Mouse (Mus musculus) limb, embryonic 11.5 days (tissue): ENCODE data around the gene Mrs2. TPM values are rescaled to one million over a fixed set of nuclear protein-coding genes. Genes with fewer than 3 reads are reported as not detected.
"Not testable (repeated sequence)": the region's sequence is repeated elsewhere in the genome, so short reads cannot be mapped to it uniquely, and the experiment has no call there.

Experiments
- ATAC-seq: fragments of 200-750 bp; cut with Nextera tagmentation; 2 replicates; pipeline ENCODE4 v1.8.0; 2017; ENCODE audit warnings: low read depth; ENCODE audit not compliant: insufficient number of reproducible peaks, low FRiP score, low TSS enrichment
- DNase-seq: peaks from one replicate; pipeline ENCODE4 v3.0.0-alpha.2; 2015; ENCODE audit warnings: low spot score
- H3K27ac ChIP-seq: fragments of 300-500 bp; sonication (generic); replicated peaks from 2 replicates; pipeline ENCODE4 v1.5.1; 2014; ENCODE audit warnings: low read depth, mild to moderate bottlenecking, low read length
- H3K27me3 ChIP-seq: fragments of 300-500 bp; sonication (generic); 2 replicates; pipeline ENCODE4 v1.6.1; 2014; ENCODE audit warnings: mild to moderate bottlenecking, low read length, mixed read lengths; ENCODE audit not compliant: control insufficient read depth, insufficient read depth
- H3K36me3 ChIP-seq: fragments of 300-500 bp; sonication (generic); 2 replicates; pipeline ENCODE4 v1.6.1; 2014; ENCODE audit warnings: mild to moderate bottlenecking, low read length, moderate library complexity, mixed read lengths; ENCODE audit not compliant: control insufficient read depth, insufficient read depth
- H3K4me1 ChIP-seq: fragments of 300-500 bp; sonication (generic); 2 replicates; pipeline ENCODE4 v1.6.1; 2014; ENCODE audit warnings: low read length, mixed read lengths; ENCODE audit not compliant: control insufficient read depth, insufficient read depth
- H3K4me2 ChIP-seq: fragments of 300-500 bp; sonication (generic); 2 replicates; pipeline ENCODE4 v1.6.1; 2014; ENCODE audit warnings: low read depth, mild to moderate bottlenecking, moderate library complexity; ENCODE audit not compliant: severe bottlenecking
- H3K4me3 ChIP-seq: fragments of 300-500 bp; sonication (generic); 2 replicates; pipeline ENCODE4 v1.5.1; 2014; ENCODE audit warnings: low read depth, low read length
- H3K9ac ChIP-seq: fragments of 300-500 bp; sonication (generic); 2 replicates; pipeline ENCODE4 v1.6.1; 2014; ENCODE audit warnings: mild to moderate bottlenecking, low read length
- H3K9me3 ChIP-seq: fragments of 300-500 bp; sonication (generic); 2 replicates; pipeline ENCODE4 v1.6.1; 2016; ENCODE audit warnings: low read length; ENCODE audit not compliant: control insufficient read depth
- WGBS: fragments of 180-500 bp; shearing (Covaris S2); extraction: QIAGEN DNeasy Blood & Tissue Kit; methylation state at CpG from one replicate; pipeline ENCODE4 v1.1.7; 2014; 5-methylcytosine and 5-hydroxymethylcytosine counted together
- polyA plus RNA-seq: library from polyadenylated mRNA; unstranded; fragments of >200 nt; fragmentation: Nextera tagmentation; extraction: Ambion mirVana; gene quantifications from 2 replicates; pipeline ENCODE4 v1.2.1, GENCODE M21; 2014

Gene Mrs2
- polyA plus RNA-seq, 1 experiment from 2014 or later = 23.4 TPM

GRCm38 (mm10) chr13:24999538-24999937, 20.6 kb downstream of the Mrs2 start:
- Histone ChIP-seq H3K27ac (no peak overlapping the region), H3K4me2 (no peak overlapping the region), H3K4me1 (no peaks in the 10 kb centered on the region), H3K9ac (no peak overlapping the region), H3K27me3 (no peaks in the 10 kb centered on the region), H3K9me3 (no peaks in the 10 kb centered on the region), H3K4me3 (no peak overlapping the region), H3K36me3 (peaks cover 28% of the 10 kb centered on the region)
- no peak for DNase-seq
- WGBS = 88% methylated on average over 2 of the region's 2 CpGs
- ATAC-seq = no peak

- WGBS = 71% methylated on average over 2 of the region's 2 CpGs
Observed at GRCm38 (mm10) chr13:24993160-24993559, 27.0 kb downstream of the Mrs2 start.

GRCm38 (mm10) chr13:24989006-24989405, 31.2 kb downstream of the Mrs2 start:
- no peaks in the 10 kb centered on the region for H3K9me3 ChIP-seq
- H3K27ac ChIP-seq = no peak overlapping the region
- H3K4me3 ChIP-seq = no peak overlapping the region
- no peaks in the 10 kb centered on the region for H3K4me1 ChIP-seq
- 88% methylated on average over 6 of the region's 6 CpGs for whole genome bisulfite sequencing
- no peaks in the 10 kb centered on the region for H3K27me3 ChIP-seq
- H3K4me2 ChIP-seq = no peak overlapping the region
- H3K9ac ChIP-seq = no peak overlapping the region
- DNase-seq = no peak
- no peak for ATAC-seq
- H3K36me3 ChIP-seq = peaks cover 4% of the 10 kb centered on the region; the same call in 1 of the 2 replicates

More at GRCm38 (mm10) chr13:24993160-24993559, 27.0 kb downstream of the Mrs2 start:
- Histone ChIP-seq H3K9ac (no peak overlapping the region), H3K36me3 (peaks cover 28% of the 10 kb centered on the region), H3K4me2 (no peak overlapping the region), H3K27me3 (no peaks in the 10 kb centered on the region), H3K4me3 (no peak overlapping the region), H3K4me1 (no peaks in the 10 kb centered on the region), H3K9me3 (no peaks in the 10 kb centered on the region), H3K27ac (no peak overlapping the region)
- ATAC-seq = no peak
- DNase-seq = no peak

GRCm38 (mm10) chr13:24988391-24988790, 31.8 kb downstream of the Mrs2 start:
- ATAC-seq = no peak
- no peak overlapping the region for H3K4me3 ChIP-seq
- H3K27me3 ChIP-seq = no peaks in the 10 kb centered on the region
- H3K27ac ChIP-seq = no peak overlapping the region
- H3K9ac ChIP-seq = no peak overlapping the region
- no peaks in the 10 kb centered on the region for H3K4me1 ChIP-seq
- H3K9me3 ChIP-seq = no peaks in the 10 kb centered on the region
- DNase-seq = peak; percentile 50
- peaks cover 4% of the 10 kb centered on the region; the same call in 1 of the 2 replicates for H3K36me3 ChIP-seq
- 41% methylated on average over 7 of the region's 7 CpGs for WGBS
- H3K4me2 ChIP-seq = no peak overlapping the region

- Histone ChIP-seq H3K9ac (no peak overlapping the region), H3K4me2 (no peak overlapping the region), H3K4me1 (no peaks in the 10 kb centered on the region), H3K27me3 (no peaks in the 10 kb centered on the region), H3K9me3 (no peaks in the 10 kb centered on the region), H3K27ac (no peak overlapping the region), H3K4me3 (no peak overlapping the region), H3K36me3 (0 out of 2 replicates have a peak, but pooled peaks cover 2% of the 10 kb centered on the region)
- ATAC-seq (no peak), DNase-seq (no peak)
- 91% methylated on average over 2 of the region's 2 CpGs for WGBS
Observed at GRCm38 (mm10) chr13:24985435-24985834, 34.7 kb downstream of the Mrs2 start.

GRCm38 (mm10) chr13:24981031-24981430, 39.1 kb downstream of the Mrs2 start:
- no peak overlapping the region for H3K9ac ChIP-seq
- no peak overlapping the region for H3K27ac ChIP-seq
- ATAC-seq (no peak), DNase-seq (no peak)
- H3K4me1 ChIP-seq = no peaks in the 10 kb centered on the region
- H3K9me3 ChIP-seq = no peaks in the 10 kb centered on the region
- no peaks in the 10 kb centered on the region for H3K27me3 ChIP-seq
- no peaks in the 10 kb centered on the region for H3K36me3 ChIP-seq
- 90% methylated on average over 6 of the region's 6 CpGs for WGBS
- no peak overlapping the region for H3K4me2 ChIP-seq
- H3K4me3 ChIP-seq = no peak overlapping the region

GRCm38 (mm10) chr13:24977820-24978342, 42.3 kb downstream of the Mrs2 start:
- WGBS = 84% methylated on average over 5 of the region's 5 CpGs
- DNase-seq (no peak), ATAC-seq (no peak)
- Histone ChIP-seq H3K9ac (no peak overlapping the region), H3K4me3 (no peak overlapping the region), H3K27me3 (no peaks in the 10 kb centered on the region), H3K4me1 (no peaks in the 10 kb centered on the region), H3K9me3 (no peaks in the 10 kb centered on the region), H3K4me2 (no peak overlapping the region), H3K36me3 (no peaks in the 10 kb centered on the region), H3K27ac (no peak overlapping the region)

GRCm38 (mm10) chr13:24976384-24976783, 43.8 kb downstream of the Mrs2 start:
- no peak for DNase-seq
- H3K36me3 ChIP-seq = no peaks in the 10 kb centered on the region
- H3K4me1 ChIP-seq = no peaks in the 10 kb centered on the region
- WGBS = 67% methylated on average over 4 of the region's 4 CpGs
- H3K9me3 ChIP-seq = no peaks in the 10 kb centered on the region
- no peak overlapping the region for H3K9ac ChIP-seq
- H3K27me3 ChIP-seq = no peaks in the 10 kb centered on the region
- no peak overlapping the region for H3K27ac ChIP-seq
- H3K4me2 ChIP-seq = no peak overlapping the region
- no peak for ATAC-seq
- H3K4me3 ChIP-seq = no peak overlapping the region

GRCm38 (mm10) chr13:24971776-24972175, 48.4 kb downstream of the Mrs2 start:
- H3K4me3 ChIP-seq, H3K9ac ChIP-seq, H3K4me1 ChIP-seq, H3K27me3 ChIP-seq, H3K36me3 ChIP-seq, ATAC-seq, H3K9me3 ChIP-seq, H3K4me2 ChIP-seq, H3K27ac ChIP-seq, DNase-seq: not testable (repeated sequence)
- WGBS = 86% methylated on average over 3 of the region's 3 CpGs
